Mouse (Mus musculus): ENCODE data around the gene Slx4ip.

The Slx4ip gene

DNA sequence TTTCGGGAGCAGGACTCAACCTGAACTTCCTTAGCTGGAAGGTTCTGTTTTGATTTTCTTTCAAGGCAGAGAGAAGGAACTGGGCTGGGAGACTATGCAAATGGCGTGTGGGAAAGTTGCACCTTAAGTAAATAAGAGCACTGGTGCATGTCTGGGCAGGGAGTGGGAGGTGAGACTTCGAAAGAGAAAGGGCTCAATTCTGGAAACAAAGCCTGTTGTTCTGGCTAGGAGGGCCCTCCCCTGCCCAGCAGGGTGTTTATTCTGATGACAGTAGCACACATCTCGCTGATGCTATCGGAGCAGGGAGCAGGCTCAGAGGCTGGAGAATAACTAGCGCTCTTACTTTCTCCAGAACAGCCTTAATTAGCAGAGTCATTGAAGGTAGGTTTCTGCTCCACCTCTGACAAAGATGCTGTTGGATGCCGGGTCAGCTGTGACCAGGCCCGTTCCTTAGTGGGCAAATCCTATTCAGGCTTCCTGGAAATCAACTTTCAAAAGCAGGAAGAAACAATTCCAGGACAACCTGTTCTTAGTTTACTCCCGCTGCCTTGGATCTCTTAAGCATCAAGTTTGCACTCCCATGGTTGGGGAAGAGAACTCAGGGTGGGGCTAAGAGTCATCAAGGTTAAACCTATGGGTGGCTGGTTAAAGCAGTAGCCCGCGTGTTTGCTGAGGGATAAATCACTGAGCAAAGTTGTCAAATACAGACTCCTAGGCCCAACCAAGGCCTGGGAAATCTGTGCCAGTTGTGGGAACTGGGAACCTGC lies 207.4 kb downstream of the Slx4ip start:
- no peak for DNase-seq (ENCODE audit: low read depth in 2 of 2, low spot score in 2 of 2)

DNA sequence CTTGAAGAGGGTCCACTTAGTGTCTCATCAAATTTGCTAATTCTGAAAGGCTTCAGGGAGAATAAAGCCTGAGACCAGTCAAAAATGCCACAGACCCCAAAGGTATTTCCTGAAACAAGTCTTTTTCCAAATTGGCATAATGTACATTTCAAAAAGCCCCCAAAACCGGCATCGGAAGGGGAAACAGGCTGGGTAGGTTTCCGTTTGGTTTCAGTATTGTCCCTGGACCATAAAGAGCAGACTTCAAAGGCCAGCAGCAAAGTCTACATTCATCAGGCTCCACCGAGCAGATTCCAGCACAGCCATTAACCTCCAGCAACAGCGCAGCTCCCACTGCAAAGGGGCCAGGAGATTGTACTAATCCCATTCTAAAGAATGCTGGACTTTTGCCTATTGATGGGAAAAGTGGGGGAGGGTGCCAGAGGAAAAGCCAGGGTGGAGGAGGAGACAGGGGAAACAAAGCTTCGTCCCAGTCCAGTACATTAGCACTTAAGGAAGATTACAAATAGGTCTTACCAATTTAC lies 208.3 kb downstream of the Slx4ip start:
- DNase-seq (ENCODE audit: low read depth in 2 of 2, low spot score in 2 of 2) = no peak

DNA sequence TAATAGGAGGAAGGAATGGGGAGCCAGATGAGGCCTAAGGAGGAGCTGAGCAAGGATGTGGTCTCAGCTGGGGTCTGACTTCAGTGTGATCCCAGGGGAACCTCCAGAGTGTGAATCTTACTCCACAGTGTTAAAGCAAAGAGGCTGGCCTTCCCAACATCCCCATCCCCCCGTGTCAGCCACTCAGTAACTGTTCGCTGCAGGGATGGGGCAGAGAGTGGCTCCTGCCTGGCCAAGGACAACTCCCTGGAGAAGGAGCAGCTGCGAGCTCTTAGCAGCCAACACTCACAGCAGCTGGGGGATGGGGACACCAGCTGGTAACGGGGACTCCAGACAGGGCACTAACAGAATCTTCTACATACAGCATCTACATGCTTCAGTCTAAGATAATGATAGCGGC lies 210.1 kb downstream of the Slx4ip start:
- no peak for DNase-seq (ENCODE audit: low read depth in 2 of 2, low spot score in 2 of 2)

DNA sequence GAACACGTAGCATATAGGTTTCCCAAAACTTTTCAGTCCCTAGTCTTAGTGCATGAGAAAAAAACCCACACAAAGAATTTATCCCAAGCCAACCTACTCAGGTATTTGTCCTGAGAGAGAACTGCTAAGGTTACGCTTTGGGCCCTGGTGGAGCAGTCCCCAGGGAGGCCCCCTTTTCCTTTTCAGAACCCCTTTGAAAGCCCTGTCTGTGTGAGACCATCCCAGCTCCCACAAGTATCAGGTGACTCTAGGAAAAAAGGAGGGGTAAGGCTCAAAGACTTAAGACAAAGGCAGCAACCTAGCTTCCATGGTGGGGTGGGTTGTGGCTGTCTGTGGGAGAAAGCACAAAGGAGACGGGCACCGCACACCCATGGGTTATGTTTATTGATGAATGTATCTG lies 216.2 kb downstream of the Slx4ip start:
- DNase-seq (ENCODE audit: low read depth in 2 of 2, low spot score in 2 of 2) = no peak

DNA sequence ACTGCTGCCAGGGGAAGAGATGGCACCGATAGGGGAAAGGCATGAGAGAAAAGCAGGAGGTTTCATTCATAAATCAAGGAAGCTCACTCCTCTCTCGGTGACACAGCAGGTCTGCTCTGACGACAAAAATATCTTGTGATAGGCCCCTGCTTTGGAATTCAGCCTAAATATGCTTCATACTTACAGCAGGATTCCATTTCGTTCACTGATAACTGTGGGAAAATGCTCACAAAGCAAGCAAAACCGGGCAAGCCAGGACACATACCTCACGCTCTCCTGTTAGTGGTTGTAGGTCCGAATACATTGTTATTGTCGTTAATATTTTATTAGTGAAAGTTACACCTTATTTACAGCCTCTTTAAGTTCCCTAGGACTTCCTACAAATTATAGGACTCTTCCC lies 216.9 kb downstream of the Slx4ip start:
- no peak for DNase-seq (ENCODE audit: low read depth in 2 of 2, low spot score in 2 of 2)

DNA sequence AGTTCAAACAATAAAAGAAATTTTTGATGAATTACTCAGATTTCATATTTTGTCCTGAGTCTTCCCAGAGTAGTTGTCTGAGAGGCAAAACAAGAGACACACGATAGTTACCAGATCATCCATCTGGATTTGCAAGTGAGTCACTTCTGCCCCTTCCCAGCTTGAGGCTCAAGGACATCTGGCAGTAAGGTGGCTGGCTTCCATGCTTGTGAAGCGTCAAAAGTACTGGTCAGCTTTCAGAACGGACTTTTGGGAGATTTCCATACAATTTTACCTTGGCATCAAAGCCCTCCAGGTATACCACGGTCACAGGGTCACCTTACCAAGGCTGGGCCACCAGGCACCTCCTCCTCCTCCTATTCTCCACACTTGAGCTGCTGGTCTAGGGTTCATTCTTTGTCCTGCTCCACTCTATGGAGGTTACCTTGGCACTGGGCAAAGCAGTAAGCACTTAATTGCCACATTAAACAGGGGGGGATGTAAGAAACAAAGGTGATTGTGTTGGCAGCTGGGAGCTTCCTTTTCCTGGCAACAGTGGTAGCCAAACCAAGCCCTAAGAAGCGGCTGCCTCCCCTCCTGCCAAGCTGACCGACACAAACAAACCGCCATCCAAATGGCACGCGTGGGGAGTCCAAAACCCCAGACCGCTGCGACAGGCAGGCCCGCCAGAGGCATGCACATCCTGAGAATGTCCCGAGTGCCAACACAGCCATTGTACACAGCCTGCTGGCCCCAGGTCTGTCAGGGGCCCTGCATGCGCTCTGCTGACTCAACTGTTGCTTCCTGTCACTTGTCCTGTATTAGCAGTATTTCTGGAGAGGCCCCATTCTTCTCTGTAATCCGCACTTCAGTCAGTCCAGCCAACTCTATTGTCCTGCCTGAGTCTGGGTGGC lies 218.5 kb downstream of the Slx4ip start:
- DNase-seq (ENCODE audit: low read depth in 2 of 2, low spot score in 2 of 2) = no peak

DNA sequence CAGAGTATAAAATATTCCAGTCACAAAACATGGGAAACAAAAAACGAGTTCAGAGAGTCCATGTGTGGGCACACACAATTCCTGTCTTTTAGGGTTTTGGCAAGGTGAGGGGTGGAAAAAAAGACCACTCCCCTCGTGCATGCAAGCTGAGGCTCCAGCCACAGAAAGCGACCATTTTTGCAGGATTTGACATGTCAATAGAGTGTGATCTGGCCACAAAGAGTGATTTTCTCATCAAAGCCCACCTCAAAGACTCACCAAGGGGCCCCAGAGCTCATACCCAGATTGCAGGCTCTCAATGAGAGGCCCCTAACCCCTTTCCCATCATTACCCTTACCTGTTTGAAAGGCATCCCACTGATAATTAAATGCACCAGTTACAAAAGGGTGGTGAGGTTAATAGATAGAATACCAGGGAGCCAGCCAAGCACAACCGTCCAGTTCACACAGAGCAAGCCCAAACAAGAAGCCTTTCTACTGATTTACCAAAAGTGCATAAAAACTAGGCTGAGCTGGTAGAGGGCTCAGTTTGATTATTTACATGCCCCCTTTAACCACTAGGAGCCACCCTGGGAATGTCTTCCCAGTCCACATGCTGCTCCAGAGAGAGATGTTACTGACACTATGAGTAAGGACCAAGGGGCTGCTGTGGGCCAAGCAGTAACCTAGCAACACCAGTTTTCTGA lies 219.3 kb downstream of the Slx4ip start:
- DNase-seq (ENCODE audit: low read depth in 2 of 2, low spot score in 2 of 2) = no peak

DNA sequence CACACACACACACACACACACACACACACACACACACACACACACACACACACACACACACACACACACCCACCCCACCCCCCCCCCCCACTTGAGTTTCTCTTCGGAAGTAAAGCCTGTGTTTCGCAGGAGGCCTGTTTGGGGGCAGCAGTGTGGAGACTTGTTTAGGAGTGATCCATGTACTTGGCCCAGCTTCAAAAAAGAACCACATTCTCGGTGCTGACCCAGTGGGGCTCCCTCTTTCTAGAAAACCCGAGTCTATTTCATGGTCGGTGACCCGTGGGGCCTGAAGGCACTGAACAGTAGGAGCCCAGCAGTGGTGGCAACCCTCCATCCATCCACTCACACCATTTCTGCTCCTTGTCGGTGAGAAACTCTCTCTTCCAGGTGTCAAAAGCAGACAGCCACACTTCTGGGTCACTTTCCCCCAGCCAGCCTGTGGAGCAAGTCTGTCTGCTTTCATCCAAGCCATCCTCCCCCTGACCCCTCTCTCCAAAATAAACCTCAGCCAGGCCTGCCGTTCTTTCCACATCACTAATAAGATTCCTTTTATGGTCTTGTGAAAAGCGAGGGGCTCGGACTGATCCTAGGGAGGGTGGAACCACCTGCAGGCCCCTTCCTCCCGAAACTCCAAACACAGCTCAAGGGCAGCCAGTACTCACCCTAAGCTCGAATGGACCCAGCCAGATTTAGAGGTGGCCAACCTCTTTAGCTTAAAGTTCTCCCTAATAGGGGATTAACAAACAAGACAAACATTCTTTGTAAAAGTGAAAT lies 222.5 kb downstream of the Slx4ip start:
- no peak for DNase-seq (ENCODE audit: low read depth in 2 of 2, low spot score in 2 of 2)

DNA sequence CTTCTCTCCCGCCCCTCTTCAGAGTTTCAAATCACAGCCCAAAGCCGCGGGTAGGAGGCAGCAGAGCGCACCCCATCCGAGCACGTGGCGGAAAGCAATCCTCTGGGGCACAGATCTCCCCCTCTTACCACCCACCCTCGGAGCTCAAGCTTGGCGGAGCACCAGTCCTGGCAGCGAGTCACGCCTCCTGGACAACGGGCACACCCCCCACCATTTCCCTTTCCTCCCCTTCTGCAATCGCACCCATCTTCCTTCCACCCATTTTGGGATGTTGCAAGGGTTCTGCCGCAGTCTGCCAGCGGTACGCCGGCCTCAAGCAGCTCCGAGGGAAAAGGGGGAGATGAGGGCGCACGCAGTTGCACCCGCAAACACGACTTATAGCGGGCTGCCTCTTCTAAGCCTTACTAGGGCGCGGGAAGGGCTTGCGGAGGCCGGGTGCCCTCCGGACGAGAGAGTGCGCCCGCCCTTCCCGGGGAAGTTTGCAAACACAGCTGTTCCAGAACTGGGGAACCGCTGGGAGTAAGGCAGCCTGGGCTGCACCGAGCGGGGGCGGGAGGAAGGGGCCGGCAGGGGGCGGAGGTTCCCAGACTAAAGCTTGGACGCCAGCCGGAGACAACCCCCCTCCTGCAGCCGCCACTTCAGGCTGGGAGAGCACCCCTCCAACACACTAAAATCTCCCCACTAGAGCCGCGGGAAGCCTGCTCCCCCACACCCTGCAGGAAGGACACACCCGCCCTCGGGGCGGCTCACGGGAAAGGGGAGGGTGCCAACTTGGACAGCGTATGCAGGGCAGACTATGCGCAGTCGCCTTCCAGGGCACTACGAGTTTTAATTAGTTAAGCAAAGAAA lies 223.5 kb downstream of the Slx4ip start:
- no peak for DNase-seq (ENCODE audit: low read depth in 2 of 2, low spot score in 2 of 2)

DNA sequence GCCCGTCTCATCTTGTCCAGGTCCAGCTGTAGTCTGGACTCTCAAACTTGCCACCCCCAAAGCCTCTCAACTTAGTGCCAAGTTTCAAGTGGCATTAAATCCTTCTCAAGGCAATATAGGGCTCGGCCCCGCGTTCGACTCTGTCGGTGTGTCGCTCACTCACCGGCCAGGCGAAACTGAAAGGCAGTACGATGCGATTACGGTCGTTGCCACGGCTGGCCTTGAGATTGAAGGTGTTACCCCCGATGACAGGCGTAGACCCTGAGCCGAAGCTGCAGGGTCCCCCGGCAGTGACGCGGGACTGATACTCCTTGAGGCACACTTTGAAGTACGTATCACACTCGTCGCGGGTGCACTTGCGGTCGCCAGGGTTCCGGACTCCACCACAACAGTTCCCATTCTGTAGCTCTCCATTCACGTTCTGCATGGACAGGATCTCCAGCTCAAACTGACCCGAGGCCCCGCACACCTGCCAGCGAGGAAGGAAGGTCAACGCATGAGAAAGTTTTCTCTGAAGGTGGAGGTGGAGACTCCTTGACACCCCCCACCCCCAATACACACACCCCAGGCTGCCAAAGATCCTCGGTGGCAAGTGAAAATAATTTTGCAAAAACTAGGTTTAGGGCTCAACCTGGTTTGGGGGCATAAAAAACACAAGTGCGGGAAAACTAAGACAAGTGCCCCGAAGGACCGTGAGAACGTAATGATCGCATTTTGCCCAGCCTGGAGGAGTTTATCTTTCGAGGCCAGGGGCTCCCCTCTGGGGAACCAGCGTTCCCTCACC lies 224.4 kb downstream of the Slx4ip start:
- DNase-seq (ENCODE audit: low read depth in 2 of 2, low spot score in 2 of 2) = no peak

DNA sequence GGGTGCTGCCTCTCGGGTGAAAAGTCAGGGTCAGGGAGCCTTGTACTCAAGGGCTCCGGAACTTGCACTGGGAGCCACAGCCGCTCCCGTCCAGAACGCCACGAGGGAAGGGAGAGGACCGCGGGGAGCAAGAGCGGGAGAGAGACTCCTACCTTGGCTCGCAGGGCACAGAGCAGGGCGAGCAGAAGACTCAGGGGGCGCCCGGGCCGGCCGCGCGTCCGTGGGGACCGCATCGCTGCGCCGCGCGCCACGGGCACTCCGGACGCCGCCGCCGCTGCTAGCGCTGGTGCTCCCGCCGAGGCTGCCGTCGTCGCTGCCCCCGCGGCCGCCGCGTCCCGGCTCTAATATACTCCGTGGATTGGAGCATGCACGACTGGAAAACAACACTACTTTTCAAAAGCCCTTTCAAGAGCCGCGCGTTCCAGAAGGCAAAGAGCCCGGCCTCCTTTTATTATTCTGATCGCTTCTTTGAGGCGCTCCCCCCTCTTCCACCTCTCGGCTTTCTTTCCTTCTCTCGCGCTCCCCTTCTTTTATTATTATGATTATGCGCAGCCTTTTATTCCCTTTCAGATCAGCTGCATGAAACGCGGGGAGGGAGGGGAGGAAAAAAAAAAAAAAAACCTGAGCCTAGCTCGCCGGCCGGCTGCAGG lies 225.1 kb downstream of the Slx4ip start, which contains the start of gene Jag1:
Gene Jag1 (minus strand): TSS at position 620 of the 650 bp plus-strand sequence.
- no peak for DNase-seq (ENCODE audit: low read depth in 2 of 2, low spot score in 2 of 2)

DNA sequence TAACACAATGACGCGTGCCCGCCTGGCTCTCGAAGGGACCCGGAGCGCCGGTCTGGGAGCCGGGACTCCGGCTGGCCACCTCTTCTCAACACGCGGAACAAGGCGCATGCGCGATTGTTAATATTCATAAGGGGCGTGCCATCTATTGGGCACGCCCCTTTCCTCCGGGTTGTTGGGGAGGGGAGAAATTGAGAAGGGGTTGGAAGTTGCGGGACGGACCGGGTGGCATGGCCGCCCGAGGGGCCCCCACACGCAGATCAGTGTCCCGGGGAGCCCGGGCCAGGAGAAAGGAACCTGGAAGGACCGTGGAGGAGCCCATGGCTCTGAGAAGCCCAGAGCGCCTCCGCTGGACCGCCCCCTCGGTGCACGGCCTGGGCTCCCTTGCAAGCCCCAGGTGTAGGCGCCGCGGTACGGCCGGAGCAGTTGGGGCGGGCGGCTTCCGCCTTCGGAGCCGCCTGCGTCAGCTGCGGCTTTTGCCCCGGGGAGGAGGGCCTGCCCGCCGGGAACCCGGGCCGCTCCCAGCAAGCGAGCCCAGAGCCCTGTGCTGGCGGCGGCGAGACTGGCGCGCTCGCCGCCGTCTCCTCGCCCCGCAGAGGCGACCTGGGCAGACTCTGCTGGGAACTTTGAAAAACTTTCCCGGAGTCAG lies 225.8 kb downstream of the Slx4ip start:
- DNase-seq (ENCODE audit: low read depth in 2 of 2, low spot score in 2 of 2) = no peak

DNA sequence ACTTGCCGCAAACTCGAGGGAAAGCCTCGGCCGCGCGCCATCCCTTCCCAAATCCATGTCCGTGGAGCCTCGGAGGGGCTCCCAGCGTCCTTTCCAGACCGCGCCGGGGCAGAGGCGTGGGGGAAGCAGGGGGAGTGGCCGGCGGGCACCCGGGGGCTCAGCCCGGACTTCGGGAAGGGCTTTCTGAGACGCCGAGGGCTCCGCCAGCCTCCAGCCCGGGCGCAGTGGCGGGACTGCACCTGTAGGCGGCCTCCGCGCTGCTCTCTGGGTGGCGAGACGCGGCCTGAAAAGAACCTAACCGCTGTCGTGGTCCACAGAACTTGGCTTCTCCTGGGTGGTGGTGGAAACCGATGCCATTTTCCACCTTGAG lies 226.3 kb downstream of the Slx4ip start:
- no peak for DNase-seq (ENCODE audit: low read depth in 2 of 2, low spot score in 2 of 2)

Measured in CD8-positive naive resting alpha-beta T cell, adult 2 months (primary cell).